ENCODE assay signal across 21 mouse cellular contexts in genomic region chr7:36218386-36218785, GRCm38 (mm10).
DNase-seq lines count a peak whose midpoint lies in the region; ATAC-seq and TF ChIP-seq lines count a peak whose summit lies in the region.
"Had no signal": no experiment of that assay in that cellular context is flagged by ENCODE, and none has a peak within 500 bp of the region (broad histone marks: within the 10 kb centered on the region; RNA-seq: fewer than 3 reads in every experiment).

No protein-coding gene starts in this region.

- no peak overlapping the region for H3K27ac ChIP-seq in heart, adult 2 months
- no peak overlapping the region for H3K27ac ChIP-seq in layer of hippocampus, adult 2 months
- H3K27ac ChIP-seq in stomach, postnatal 0 days (replicated peaks) = no peak overlapping the region
- H3K27ac ChIP-seq: left cerebral cortex, adult 2 months; liver, embryonic 13.5 days; midbrain, embryonic 13.5 days had no signal

- CTCF ChIA-PET in Patski (lab: Charles Lee) = interaction anchor here (1.1 to 2.4 kb wide), 2 partner anchors 12 to 316 kb away, joined by 3 to 6 read pairs; no protein-coding TSS in a partner anchor

- no peak for TF ChIP-seq EP300 in heart, adult 2 months (IDR thresholded peaks at IDR 0.05; ENCODE audit: insufficient read depth, low read depth, low read length)
- TF ChIP-seq EP300 in stomach, postnatal 0 days (optimal IDR thresholded peaks at IDR 0.05) = no peak

- no peaks in the 10 kb centered on the region for H3K4me1 ChIP-seq in heart, adult 2 months (ENCODE audit: control insufficient read depth, insufficient read depth, low read length)
- H3K4me1 ChIP-seq in stomach, postnatal 0 days (replicated peaks; ENCODE audit: control insufficient read depth, insufficient read depth) = no peaks in the 10 kb centered on the region
- H3K4me1 ChIP-seq: liver, embryonic 13.5 days; megakaryocyte, embryonic 14.5 days; midbrain, embryonic 13.5 days had no signal

- H3K4me3 ChIP-seq in heart, adult 2 months = no peak overlapping the region
- no peak overlapping the region for H3K4me3 ChIP-seq in layer of hippocampus, adult 2 months
- H3K4me3 ChIP-seq in stomach, postnatal 0 days (ENCODE audit: low read depth, low read length) = no peak overlapping the region
- H3K4me3 ChIP-seq: left cerebral cortex, adult 2 months; liver, embryonic 13.5 days; megakaryocyte, embryonic 14.5 days; midbrain, embryonic 13.5 days had no signal

- H3K4me2 ChIP-seq in stomach, postnatal 0 days (replicated peaks; ENCODE audit: low read depth) = no peak overlapping the region
- H3K4me2 ChIP-seq: liver, embryonic 13.5 days; midbrain, embryonic 13.5 days had no signal

- WGBS in heart, adult 2 months = 51% methylated on average over 2 of the region's 2 CpGs
- WGBS in stomach, postnatal 0 days = 51% methylated on average over 2 of the region's 2 CpGs

- H3K9ac ChIP-seq in heart, adult 2 months (ENCODE audit: low read depth, low read length) = no peak overlapping the region
- H3K9ac ChIP-seq in stomach, postnatal 0 days (ENCODE audit: low read length) = no peak overlapping the region
- H3K9ac ChIP-seq: forebrain, postnatal 0 days; liver, embryonic 13.5 days; midbrain, embryonic 13.5 days had no signal

- no peaks in the 10 kb centered on the region for H3K36me3 ChIP-seq in heart, adult 2 months (ENCODE audit: control insufficient read depth, insufficient read depth, low read length)
- H3K36me3 ChIP-seq in stomach, postnatal 0 days (ENCODE audit: control insufficient read depth, insufficient read depth, low read length) = no peaks in the 10 kb centered on the region
- H3K36me3 ChIP-seq: liver, embryonic 13.5 days; midbrain, embryonic 13.5 days had no signal

- POLR2A ChIA-PET in Patski (lab: Charles Lee) = no interaction called here

- intact Hi-C loops in heart, adult 2 months (cut with DNase I) = no loop called here

- TF ChIP-seq POLR2A in heart, adult 2 months (IDR thresholded peaks at IDR 0.05; ENCODE audit: insufficient read depth, low read depth, low read length) = no peak

- in situ Hi-C loops in Patski (cut with MboI; ENCODE audit: low pct_unique_long_range_greater_than_20kb) = no loop called here

- DNase-seq in heart, adult 2 months = no peak
- no peak for DNase-seq in heart, adult 11 months
- no peak for DNase-seq in layer of hippocampus, adult 2 months (ENCODE audit: low spot score in 2 of 2)
- no peak for DNase-seq in layer of hippocampus, postnatal 36 days
- no peak for DNase-seq in Patski (ENCODE audit: low read depth, low spot score)
- DNase-seq in stomach, postnatal 0 days (ENCODE audit: low spot score) = no peak
- no peak for DNase-seq in thymus, postnatal 25 days
- DNase-seq: adrenal gland, postnatal 10 days; cerebellum, adult 9-10 months; forebrain, postnatal 0 days; gastrocnemius, postnatal 25 days; kidney, adult 9 months; kidney, postnatal 25 days; layer of hippocampus, adult 9-11 months; liver, embryonic 13.5 days; lung, adult 2 months; thymus, postnatal 14 days had no signal

- no peak for ATAC-seq in Patski
- ATAC-seq in stomach, postnatal 0 days (ENCODE audit: low FRiP score, low TSS enrichment) = no peak
- ATAC-seq: forebrain, postnatal 0 days; hindbrain, embryonic 16.5 days; midbrain, embryonic 13.5 days had no signal

- no peaks in the 10 kb centered on the region for H3K9me3 ChIP-seq in stomach, postnatal 0 days (ENCODE audit: control insufficient read depth, low read length)
- H3K9me3 ChIP-seq: liver, embryonic 13.5 days; midbrain, embryonic 13.5 days had no signal

- no peaks in the 10 kb centered on the region for H3K79me2 ChIP-seq in heart, adult 2 months (replicated peaks; ENCODE audit: control insufficient read depth, insufficient read depth, low read length)

- TF ChIP-seq CTCF in heart, adult 2 months (IDR thresholded peaks at IDR 0.05) = 0 out of 2 replicates have a peak, but pooled peaks have one; percentile 7
- TF ChIP-seq CTCF in layer of hippocampus, adult 2 months (conservative IDR thresholded peaks at IDR 0.05) = peak; percentile 28
- peak; percentile 42 for TF ChIP-seq CTCF in Patski (IDR thresholded peaks at IDR 0.05)
- TF ChIP-seq CTCF in stomach, postnatal 0 days (IDR thresholded peaks at IDR 0.05; ENCODE audit: low read depth) = peak; percentile 35

- H3K27me3 ChIP-seq in heart, adult 2 months (ENCODE audit: control insufficient read depth, insufficient read depth, low read length) = no peaks in the 10 kb centered on the region
- H3K27me3 ChIP-seq in Patski = peaks cover 19% of the 10 kb centered on the region
- H3K27me3 ChIP-seq in stomach, postnatal 0 days (ENCODE audit: control insufficient read depth, insufficient read depth, low read length) = no peaks in the 10 kb centered on the region
- H3K27me3 ChIP-seq: liver, embryonic 13.5 days; megakaryocyte, embryonic 14.5 days; midbrain, embryonic 13.5 days had no signal
